Mouse (Mus musculus) spleen, adult 2 months (tissue): ENCODE results near the gene Bcl2.

ENCODE experiments used
- CTCF ChIP-seq: fragments of 200-500 bp; IDR thresholded peaks from 2 replicates; pipeline ENCODE4 v1.5.1; 2011; ENCODE audit warnings: mild to moderate bottlenecking, inconsistent platforms; ENCODE audit not compliant: insufficient read depth, insufficient read length, insufficient replicate concordance; ENCODE audit errors: extremely low read depth
- POLR2A ChIP-seq: fragments of 200-500 bp; IDR thresholded peaks from 2 replicates; pipeline ENCODE4 v1.6.1; 2011; ENCODE audit warnings: low read depth, low read length, inconsistent platforms

- TF ChIP-seq POLR2A (no peak), CTCF (no peak)
Measured at GRCm38 (mm10) chr1:106529570-106529969, 184.5 kb downstream of the Bcl2 start.
